Mouse (Mus musculus) liver, postnatal 0 days (tissue): ENCODE data around the gene Apmap. TPM values are rescaled to one million over a fixed set of nuclear protein-coding genes. Genes with fewer than 3 reads are reported as not detected.
"Not testable (repeated sequence)": the region's sequence is repeated elsewhere in the genome, so short reads cannot be mapped to it uniquely, and the experiment has no call there.

Experiments used
- ATAC-seq: fragments of 200-750 bp; cut with Nextera tagmentation; 2 replicates; pipeline ENCODE4 v1.8.0; 2017; ENCODE audit warnings: mild to moderate bottlenecking, moderate library complexity
- DNase-seq: peaks from one replicate; pipeline ENCODE4 v3.0.0-alpha.2; 2016
- H3K27ac ChIP-seq: fragments of 300-500 bp; sonication (generic); 2 replicates; pipeline ENCODE4 v1.5.1; 2014; ENCODE audit warnings: antibody characterized with exemption, moderate library complexity, mild to moderate bottlenecking, low read depth
- H3K27me3 ChIP-seq: fragments of 300-500 bp; sonication (generic); 2 replicates; pipeline ENCODE4 v1.6.1; 2014; ENCODE audit warnings: low read length, control low read depth, mixed read lengths; ENCODE audit not compliant: insufficient read depth
- H3K36me3 ChIP-seq: fragments of 300-500 bp; sonication (generic); replicated peaks from 2 replicates; pipeline ENCODE4 v1.6.1; 2014; ENCODE audit warnings: mild to moderate bottlenecking, control low read depth, low read length, moderate library complexity, mixed read lengths; ENCODE audit not compliant: insufficient read depth
- H3K4me1 ChIP-seq: fragments of 300-500 bp; sonication (generic); 2 replicates; pipeline ENCODE4 v1.6.1; 2014; ENCODE audit warnings: antibody characterized with exemption, mild to moderate bottlenecking, control low read depth; ENCODE audit not compliant: insufficient read depth
- H3K4me2 ChIP-seq: fragments of 300-500 bp; sonication (generic); 2 replicates; pipeline ENCODE4 v1.6.1; 2014; ENCODE audit warnings: low read depth, mild to moderate bottlenecking, low read length, moderate library complexity, mixed read lengths
- H3K4me3 ChIP-seq: fragments of 300-500 bp; sonication (generic); 2 replicates; pipeline ENCODE4 v1.5.1; 2014; ENCODE audit warnings: low read depth, low read length
- H3K9ac ChIP-seq: fragments of 300-500 bp; sonication (generic); replicated peaks from 2 replicates; pipeline ENCODE4 v1.6.1; 2014; ENCODE audit warnings: mild to moderate bottlenecking, moderate library complexity
- H3K9me3 ChIP-seq: fragments of 300-500 bp; sonication (generic); 2 replicates; pipeline ENCODE4 v1.6.1; 2016; ENCODE audit warnings: mild to moderate bottlenecking, control low read depth, low read length, mixed read lengths
- CTCF ChIP-seq: sonication (generic); IDR thresholded peaks from 2 replicates; pipeline ENCODE4 v1.5.1; 2016; ENCODE audit warnings: antibody characterized with exemption, low read depth
- EP300 ChIP-seq: IDR thresholded peaks from 2 replicates; pipeline ENCODE4 v1.6.1; 2016; ENCODE audit warnings: antibody characterized with exemption, low read depth, mild to moderate bottlenecking
- WGBS: fragments of 180-500 bp; shearing (Covaris S2); extraction: QIAGEN DNeasy Blood & Tissue Kit; methylation state at CpG from one replicate; pipeline ENCODE4 v1.1.7; 2014; ENCODE audit not compliant: insufficient replicate concordance; 5-methylcytosine and 5-hydroxymethylcytosine counted together
- polyA plus RNA-seq: library from polyadenylated mRNA; unstranded; fragments of >200 nt; fragmentation: Nextera tagmentation; extraction: Ambion mirVana; gene quantifications from 2 replicates; pipeline ENCODE4 v1.2.1, GENCODE M21; 2015

Gene Apmap
- polyA plus RNA-seq, 1 experiment from 2014 or later: 46.0 TPM

- TF ChIP-seq CTCF (peak; percentile 69), EP300 (no peak)
- Histone ChIP-seq H3K27ac (no peak overlapping the region), H3K36me3 (no peaks in the 10 kb centered on the region), H3K4me1 (no peaks in the 10 kb centered on the region), H3K9me3 (no peaks in the 10 kb centered on the region), H3K27me3 (no peaks in the 10 kb centered on the region), H3K4me3 (no peak overlapping the region), H3K9ac (no peak overlapping the region), H3K4me2 (no peak overlapping the region)
- peak; percentile 29 for DNase-seq
- ATAC-seq: no peak
- 36% methylated on average over 3 of the region's 3 CpGs for WGBS
Measured at GRCm38 (mm10) chr2:150558568-150558967, 49.8 kb downstream of the Apmap start.

GRCm38 (mm10) chr2:150549576-150549975 lies 58.8 kb downstream of the Apmap start:
- DNase-seq, H3K4me1 ChIP-seq, ATAC-seq, H3K4me2 ChIP-seq, H3K27ac ChIP-seq, H3K9ac ChIP-seq, H3K9me3 ChIP-seq, H3K4me3 ChIP-seq, H3K36me3 ChIP-seq, H3K27me3 ChIP-seq: not testable (repeated sequence)
- WGBS: 69% methylated on average over 10 of the region's 10 CpGs

Other genes starting within 250 kb of the Apmap start
- 0.79 and 1.2 TPM in 2 replicates for gene 3300002I08Rik, start 245.8 kb downstream of the Apmap start, polyA plus RNA-seq
- 0.58 and 0.62 TPM in 2 replicates for gene Zfp442, start 157.1 kb downstream of the Apmap start, polyA plus RNA-seq
- 0.04 TPM in 1 of 2 replicates, not detected in the other for gene Zfp345, start 123.5 kb downstream of the Apmap start, polyA plus RNA-seq
- 7.5 and 8.2 TPM in 2 replicates for gene Cst7, start 38.2 kb downstream of the Apmap start, polyA plus RNA-seq
- 15.7 and 16.7 TPM in 2 replicates for gene Acss1, start 59.9 kb upstream of the Apmap start, polyA plus RNA-seq
- gene Vsx1, start 80.8 kb upstream of the Apmap start, polyA plus RNA-seq: not detected in 2 replicates
- gene Entpd6, start 140.5 kb upstream of the Apmap start, polyA plus RNA-seq: 9.2 and 9.9 TPM in 2 replicates
- gene Pygb, start 178.2 kb upstream of the Apmap start, polyA plus RNA-seq: 13.6 and 15.3 TPM in 2 replicates